Mouse (Mus musculus) heart, embryonic 12.5 days (tissue): Measurements from ENCODE around the gene Fam45a. TPM values are rescaled to one million over a fixed set of nuclear protein-coding genes. Genes with fewer than 3 reads are reported as not detected.

Source experiments
- ATAC-seq: fragments of 200-750 bp; cut with Nextera tagmentation; 2 replicates; pipeline ENCODE4 v1.8.0; 2017; ENCODE audit warnings: moderate TSS enrichment, moderate library complexity; ENCODE audit not compliant: insufficient number of reproducible peaks, low FRiP score
- H3K27ac ChIP-seq: fragments of 300-500 bp; sonication (generic); 2 replicates; pipeline ENCODE4 v1.5.1; 2016; ENCODE audit warnings: mild to moderate bottlenecking, moderate library complexity; ENCODE audit not compliant: poor library complexity, severe bottlenecking
- H3K27me3 ChIP-seq: fragments of 300-500 bp; sonication (generic); replicated peaks from 2 replicates; pipeline ENCODE4 v1.6.1; 2016; ENCODE audit warnings: mild to moderate bottlenecking, moderate library complexity
- H3K36me3 ChIP-seq: fragments of 300-500 bp; sonication (generic); 2 replicates; pipeline ENCODE4 v1.6.1; 2016; ENCODE audit warnings: mild to moderate bottlenecking, moderate library complexity
- H3K4me1 ChIP-seq: fragments of 300-500 bp; sonication (generic); replicated peaks from 2 replicates; pipeline ENCODE4 v1.6.1; 2016; ENCODE audit warnings: mild to moderate bottlenecking
- H3K4me2 ChIP-seq: fragments of 300-500 bp; sonication (generic); 2 replicates; pipeline ENCODE4 v1.6.1; 2016; ENCODE audit warnings: mild to moderate bottlenecking, moderate library complexity
- H3K4me3 ChIP-seq: fragments of 300-500 bp; sonication (generic); 2 replicates; pipeline ENCODE4 v1.5.1; 2016; ENCODE audit warnings: mild to moderate bottlenecking
- H3K9ac ChIP-seq: fragments of 300-500 bp; sonication (generic); 2 replicates; pipeline ENCODE4 v1.6.1; 2016; ENCODE audit warnings: mild to moderate bottlenecking, moderate library complexity
- H3K9me3 ChIP-seq: fragments of 300-500 bp; sonication (generic); replicated peaks from 2 replicates; pipeline ENCODE4 v1.6.1; 2016; ENCODE audit warnings: mild to moderate bottlenecking, moderate library complexity
- WGBS: fragments of 180-500 bp; shearing (Covaris S2); methylation state at CpG from one replicate; pipeline ENCODE4 v1.1.7; 2016; 5-methylcytosine and 5-hydroxymethylcytosine counted together
- polyA plus RNA-seq: library from polyadenylated mRNA; unstranded; fragments of >200 nt; fragmentation: Nextera tagmentation; extraction: Ambion mirVana; gene quantifications from 2 replicates; pipeline ENCODE4 v1.2.1, GENCODE M21; 2016

Gene Fam45a
- polyA plus RNA-seq = 22.3 and 25.9 TPM in 2 replicates

- peaks cover 12% of the 10 kb centered on the region for H3K4me1 ChIP-seq
- no peaks in the 10 kb centered on the region for H3K27me3 ChIP-seq
- H3K9me3 ChIP-seq = no peaks in the 10 kb centered on the region
- H3K9ac ChIP-seq = peak within 1 kb of the TSS; percentile 86
- WGBS = 3% methylated on average over 34 of the region's 45 CpGs
- peak; percentile 99 for ATAC-seq
- peak within 1 kb of the TSS; percentile 77 for H3K4me3 ChIP-seq
- H3K27ac ChIP-seq = peak within 1 kb of the TSS; percentile 55
- H3K4me2 ChIP-seq = peak within 1 kb of the TSS; percentile 84
- H3K36me3 ChIP-seq = peaks cover 11% of the 10 kb centered on the region
These were observed at the start of gene Fam45a for GRCm38 (mm10) chr19:60811098-60812035. Gene Fam45a (plus strand): TSS chr19:60811585.

GRCm38 (mm10) chr19:60773366-60773765, 38.0 kb upstream of the Fam45a start:
- no peak for ATAC-seq
- Histone ChIP-seq H3K4me2 (no peak overlapping the region), H3K27me3 (no peaks in the 10 kb centered on the region), H3K27ac (no peak overlapping the region), H3K9me3 (no peaks in the 10 kb centered on the region), H3K9ac (no peak overlapping the region), H3K4me1 (no peaks in the 10 kb centered on the region), H3K4me3 (no peak overlapping the region), H3K36me3 (peaks cover 66% of the 10 kb centered on the region)
- 78% methylated on average over 6 of the region's 6 CpGs for WGBS

GRCm38 (mm10) chr19:60782034-60782433, 29.4 kb upstream of the Fam45a start:
- H3K9ac ChIP-seq = no peak overlapping the region
- H3K27ac ChIP-seq = no peak overlapping the region
- peaks cover 30% of the 10 kb centered on the region for H3K36me3 ChIP-seq
- WGBS = 84% methylated on average over 3 of the region's 3 CpGs
- no peaks in the 10 kb centered on the region for H3K9me3 ChIP-seq
- no peak overlapping the region for H3K4me3 ChIP-seq
- H3K4me1 ChIP-seq = peaks cover 15% of the 10 kb centered on the region
- H3K4me2 ChIP-seq = no peak overlapping the region
- no peak for ATAC-seq
- no peaks in the 10 kb centered on the region for H3K27me3 ChIP-seq

GRCm38 (mm10) chr19:60784712-60785111, 26.7 kb upstream of the Fam45a start:
- H3K4me2 ChIP-seq = no peak overlapping the region
- no peak overlapping the region for H3K9ac ChIP-seq
- WGBS = 20% methylated on average over 1 of the region's 1 CpGs
- ATAC-seq = no peak
- H3K36me3 ChIP-seq = peaks cover 19% of the 10 kb centered on the region
- peaks cover 15% of the 10 kb centered on the region for H3K4me1 ChIP-seq
- no peaks in the 10 kb centered on the region for H3K27me3 ChIP-seq
- no peak overlapping the region for H3K27ac ChIP-seq
- no peak overlapping the region for H3K4me3 ChIP-seq
- no peaks in the 10 kb centered on the region for H3K9me3 ChIP-seq

GRCm38 (mm10) chr19:60787465-60788150, 23.8 kb upstream of the Fam45a start:
- Histone ChIP-seq H3K27ac (no peak overlapping the region), H3K4me2 (peak overlapping the region; percentile 55), H3K4me3 (no peak overlapping the region), H3K9ac (no peak overlapping the region), H3K27me3 (no peaks in the 10 kb centered on the region), H3K36me3 (peaks cover 3% of the 10 kb centered on the region; the same call in 1 of the 2 replicates), H3K9me3 (no peaks in the 10 kb centered on the region), H3K4me1 (peaks cover 15% of the 10 kb centered on the region)
- 61% methylated on average over 2 of the region's 2 CpGs for WGBS
- ATAC-seq = no peak

- peak overlapping the region; percentile 47 for H3K4me3 ChIP-seq
- H3K9me3 ChIP-seq = no peaks in the 10 kb centered on the region
- H3K4me2 ChIP-seq = peak overlapping the region; percentile 79
- H3K36me3 ChIP-seq = peaks cover 3% of the 10 kb centered on the region; the same call in 1 of the 2 replicates
- peaks cover 12% of the 10 kb centered on the region for H3K4me1 ChIP-seq
- no peak overlapping the region for H3K27ac ChIP-seq
- H3K9ac ChIP-seq = 0 out of 2 replicates have a peak overlapping the region, but pooled peaks have one; percentile 50
- no peak for ATAC-seq
- WGBS = 38% methylated on average over 6 of the region's 6 CpGs
- no peaks in the 10 kb centered on the region for H3K27me3 ChIP-seq
These were observed 23.0 kb upstream of the Fam45a start for GRCm38 (mm10) chr19:60788214-60788960.

- no peaks in the 10 kb centered on the region for H3K9me3 ChIP-seq
- H3K27ac ChIP-seq = peak overlapping the region; percentile 99
- H3K4me3 ChIP-seq = peak overlapping the region; percentile 73
- H3K4me2 ChIP-seq = peak overlapping the region; percentile 71
- peaks cover 8% of the 10 kb centered on the region for H3K4me1 ChIP-seq
- ATAC-seq = no peak
- H3K27me3 ChIP-seq = no peaks in the 10 kb centered on the region
- H3K36me3 ChIP-seq = no peaks in the 10 kb centered on the region
- WGBS = 2% methylated on average over 7 of the region's 7 CpGs
- peak overlapping the region; percentile 100 for H3K9ac ChIP-seq
These were observed 21.9 kb upstream of the Fam45a start for GRCm38 (mm10) chr19:60789452-60789851.

- Histone ChIP-seq H3K9ac (peak overlapping the region; percentile 100), H3K4me3 (peak overlapping the region; percentile 73), H3K36me3 (no peaks in the 10 kb centered on the region), H3K27me3 (no peaks in the 10 kb centered on the region), H3K9me3 (no peaks in the 10 kb centered on the region), H3K4me2 (peak overlapping the region; percentile 71), H3K4me1 (peaks cover 8% of the 10 kb centered on the region), H3K27ac (peak overlapping the region; percentile 99)
- ATAC-seq = peak; percentile 67
- under 1% methylated on average over 59 of the region's 60 CpGs for WGBS
These were observed 21.4 kb upstream of the Fam45a start for GRCm38 (mm10) chr19:60789919-60790506.

- H3K4me1 ChIP-seq = peaks cover 8% of the 10 kb centered on the region
- peak within 1 kb of the TSS; percentile 71 for H3K4me2 ChIP-seq
- peak within 1 kb of the TSS; percentile 100 for H3K9ac ChIP-seq
- under 1% methylated on average over 57 of the region's 57 CpGs for WGBS
- H3K4me3 ChIP-seq = peak within 1 kb of the TSS; percentile 73
- ATAC-seq = peak; percentile 96
- peak within 1 kb of the TSS; percentile 99 for H3K27ac ChIP-seq
- no peaks in the 10 kb centered on the region for H3K27me3 ChIP-seq
- H3K36me3 ChIP-seq = no peaks in the 10 kb centered on the region
- no peaks in the 10 kb centered on the region for H3K9me3 ChIP-seq
These were observed 20.7 kb upstream of the Fam45a start, which contains the start of gene Eif3a for GRCm38 (mm10) chr19:60790551-60791161. Gene Eif3a (minus strand): TSS chr19:60790658.

- Histone ChIP-seq H3K9me3 (no peaks in the 10 kb centered on the region), H3K9ac (peak overlapping the region; percentile 100), H3K4me1 (peaks cover 3% of the 10 kb centered on the region), H3K36me3 (no peaks in the 10 kb centered on the region), H3K27ac (peak overlapping the region; percentile 99), H3K27me3 (no peaks in the 10 kb centered on the region), H3K4me2 (peak overlapping the region; percentile 71), H3K4me3 (peak overlapping the region; percentile 73)
- 23% methylated on average over 9 of the region's 9 CpGs for WGBS
- no peak for ATAC-seq
These were observed 20.2 kb upstream of the Fam45a start for GRCm38 (mm10) chr19:60791164-60791563.
